Mouse (Mus musculus) heart, embryonic 13.5 days (tissue): ENCODE results near the gene Wdfy3. TPM values are rescaled to one million over a fixed set of nuclear protein-coding genes. Genes with fewer than 3 reads are reported as not detected.

Experiments used
- ATAC-seq: fragments of 200-750 bp; cut with Nextera tagmentation; 2 replicates; pipeline ENCODE4 v1.8.0; 2017; ENCODE audit warnings: moderate TSS enrichment; ENCODE audit not compliant: insufficient number of reproducible peaks, low FRiP score, low TSS enrichment; ENCODE audit errors: extremely low read depth
- H3K27ac ChIP-seq: fragments of 300-500 bp; sonication (generic); replicated peaks from 2 replicates; pipeline ENCODE4 v1.5.1; 2015; ENCODE audit warnings: moderate library complexity, mild to moderate bottlenecking, inconsistent platforms
- H3K27me3 ChIP-seq: fragments of 300-500 bp; sonication (generic); replicated peaks from 2 replicates; pipeline ENCODE4 v1.6.1; 2015; ENCODE audit warnings: mild to moderate bottlenecking, inconsistent platforms
- H3K36me3 ChIP-seq: fragments of 300-500 bp; sonication (generic); 2 replicates; pipeline ENCODE4 v1.6.1; 2015; ENCODE audit warnings: mild to moderate bottlenecking, inconsistent platforms
- H3K4me1 ChIP-seq: fragments of 300-500 bp; sonication (generic); 2 replicates; pipeline ENCODE4 v1.6.1; 2015; ENCODE audit warnings: inconsistent platforms
- H3K4me2 ChIP-seq: fragments of 300-500 bp; sonication (generic); 2 replicates; pipeline ENCODE4 v1.6.1; 2015; ENCODE audit warnings: inconsistent platforms, mild to moderate bottlenecking, moderate library complexity
- H3K4me3 ChIP-seq: fragments of 300-500 bp; sonication (generic); 2 replicates; pipeline ENCODE4 v1.5.1; 2015; ENCODE audit warnings: moderate library complexity, mild to moderate bottlenecking, inconsistent platforms
- H3K9ac ChIP-seq: fragments of 300-500 bp; sonication (generic); 2 replicates; pipeline ENCODE4 v1.6.1; 2015; ENCODE audit warnings: inconsistent platforms, mild to moderate bottlenecking, moderate library complexity
- H3K9me3 ChIP-seq: fragments of 300-500 bp; sonication (generic); 2 replicates; pipeline ENCODE4 v1.6.1; 2016; ENCODE audit warnings: inconsistent platforms
- WGBS: fragments of 180-500 bp; shearing (Covaris S2); methylation state at CpG from one replicate; pipeline ENCODE4 v1.1.7; 2015; ENCODE audit warnings: mixed read lengths; 5-methylcytosine and 5-hydroxymethylcytosine counted together
- polyA plus RNA-seq: library from polyadenylated mRNA; unstranded; fragments of >200 nt; fragmentation: Nextera tagmentation; extraction: Ambion mirVana; gene quantifications from 2 replicates; pipeline ENCODE4 v1.2.1, GENCODE M21; 2015

Wdfy3 gene
- polyA plus RNA-seq, 1 experiment from 2014 or later, result 8.8 TPM

GRCm38 (mm10) chr5:101826531-101826970 is 243.2 kb downstream of the Wdfy3 start:
- peaks cover 28% of the 10 kb centered on the region for H3K4me1 ChIP-seq
- H3K27ac ChIP-seq, result peak overlapping the region; percentile 41; the same call in 1 of the 2 replicates
- ATAC-seq, result peak; percentile 51; the same call in 1 of the 2 replicates
- peak overlapping the region; percentile 38 for H3K9ac ChIP-seq
- H3K4me2 ChIP-seq, result peak overlapping the region; percentile 67
- H3K4me3 ChIP-seq, result peak overlapping the region; percentile 37
- WGBS, result 4% methylated on average over 15 of the region's 15 CpGs
- peaks cover 12% of the 10 kb centered on the region for H3K36me3 ChIP-seq
- H3K27me3 ChIP-seq, result peaks cover 6% of the 10 kb centered on the region; the same call in 1 of the 2 replicates
- H3K9me3 ChIP-seq, result no peaks in the 10 kb centered on the region

GRCm38 (mm10) chr5:101825111-101825911 is 244.4 kb downstream of the Wdfy3 start:
- ATAC-seq, result no peak
- no peak overlapping the region for H3K4me2 ChIP-seq
- 26% methylated on average over 13 of the region's 13 CpGs for WGBS
- H3K36me3 ChIP-seq, result peaks cover 5% of the 10 kb centered on the region; the same call in 1 of the 2 replicates
- peak overlapping the region; percentile 50 for H3K27ac ChIP-seq
- no peak overlapping the region for H3K4me3 ChIP-seq
- peaks cover 10% of the 10 kb centered on the region; the same call in 1 of the 2 replicates for H3K27me3 ChIP-seq
- no peak overlapping the region for H3K9ac ChIP-seq
- peaks cover 28% of the 10 kb centered on the region for H3K4me1 ChIP-seq
- no peaks in the 10 kb centered on the region for H3K9me3 ChIP-seq

- Histone ChIP-seq H3K27me3 (peaks cover 15% of the 10 kb centered on the region; the same call in 1 of the 2 replicates), H3K4me2 (no peak overlapping the region), H3K36me3 (no peaks in the 10 kb centered on the region), H3K9me3 (no peaks in the 10 kb centered on the region), H3K27ac (no peak overlapping the region), H3K9ac (no peak overlapping the region), H3K4me3 (no peak overlapping the region), H3K4me1 (peaks cover 29% of the 10 kb centered on the region)
- 48% methylated on average over 6 of the region's 6 CpGs for WGBS
- ATAC-seq, result no peak
These were observed 247.4 kb downstream of the Wdfy3 start for GRCm38 (mm10) chr5:101822311-101822670.

- Histone ChIP-seq H3K4me3 (no peak overlapping the region), H3K27ac (no peak overlapping the region), H3K9me3 (no peaks in the 10 kb centered on the region), H3K27me3 (peaks cover 15% of the 10 kb centered on the region; the same call in 1 of the 2 replicates), H3K9ac (no peak overlapping the region), H3K36me3 (no peaks in the 10 kb centered on the region), H3K4me1 (peaks cover 29% of the 10 kb centered on the region), H3K4me2 (no peak overlapping the region)
- no peak for ATAC-seq
- WGBS, result 70% methylated on average over 17 of the region's 17 CpGs
These were observed 248.0 kb downstream of the Wdfy3 start for GRCm38 (mm10) chr5:101821491-101822310.

- Histone ChIP-seq H3K4me1 (peaks cover 25% of the 10 kb centered on the region), H3K9me3 (no peaks in the 10 kb centered on the region), H3K36me3 (no peaks in the 10 kb centered on the region), H3K27ac (no peak overlapping the region), H3K4me2 (no peak overlapping the region), H3K4me3 (no peak overlapping the region), H3K9ac (no peak overlapping the region), H3K27me3 (peaks cover 15% of the 10 kb centered on the region; the same call in 1 of the 2 replicates)
- 65% methylated on average over 8 of the region's 8 CpGs for WGBS
- ATAC-seq, result no peak
These were observed 248.7 kb downstream of the Wdfy3 start for GRCm38 (mm10) chr5:101821052-101821451.

- H3K9ac ChIP-seq, result no peak overlapping the region
- no peak overlapping the region for H3K4me3 ChIP-seq
- ATAC-seq, result no peak
- H3K9me3 ChIP-seq, result no peaks in the 10 kb centered on the region
- H3K27me3 ChIP-seq, result peaks cover 15% of the 10 kb centered on the region; the same call in 1 of the 2 replicates
- peaks cover 13% of the 10 kb centered on the region for H3K4me1 ChIP-seq
- 28% methylated on average over 7 of the region's 7 CpGs for WGBS
- H3K36me3 ChIP-seq, result no peaks in the 10 kb centered on the region
- no peak overlapping the region for H3K4me2 ChIP-seq
- H3K27ac ChIP-seq, result no peak overlapping the region
These were observed 249.9 kb downstream of the Wdfy3 start for GRCm38 (mm10) chr5:101819844-101820243.

- Histone ChIP-seq H3K4me3 (no peak overlapping the region), H3K9ac (no peak overlapping the region), H3K27me3 (peaks cover 15% of the 10 kb centered on the region; the same call in 1 of the 2 replicates), H3K4me1 (peaks cover 13% of the 10 kb centered on the region), H3K36me3 (no peaks in the 10 kb centered on the region), H3K9me3 (no peaks in the 10 kb centered on the region), H3K4me2 (no peak overlapping the region), H3K27ac (no peak overlapping the region)
- ATAC-seq, result no peak
- 59% methylated on average over 10 of the region's 10 CpGs for WGBS
These were observed 250.5 kb downstream of the Wdfy3 start for GRCm38 (mm10) chr5:101819216-101819615.

- H3K4me2 ChIP-seq, result no peak overlapping the region
- no peaks in the 10 kb centered on the region for H3K9me3 ChIP-seq
- no peak for ATAC-seq
- H3K27me3 ChIP-seq, result peaks cover 9% of the 10 kb centered on the region; the same call in 1 of the 2 replicates
- H3K4me3 ChIP-seq, result no peak overlapping the region
- no peaks in the 10 kb centered on the region for H3K36me3 ChIP-seq
- 53% methylated on average over 7 of the region's 7 CpGs for WGBS
- peaks cover 13% of the 10 kb centered on the region for H3K4me1 ChIP-seq
- H3K27ac ChIP-seq, result 0 out of 2 replicates have a peak overlapping the region, but pooled peaks have one; percentile 31
- H3K9ac ChIP-seq, result 0 out of 2 replicates have a peak overlapping the region, but pooled peaks have one; percentile 21
These were observed 252.9 kb downstream of the Wdfy3 start for GRCm38 (mm10) chr5:101816822-101817221.

- Histone ChIP-seq H3K4me1 (peaks cover 8% of the 10 kb centered on the region), H3K27me3 (no peaks in the 10 kb centered on the region), H3K36me3 (no peaks in the 10 kb centered on the region), H3K27ac (no peak overlapping the region), H3K9ac (no peak overlapping the region), H3K4me3 (no peak overlapping the region), H3K9me3 (no peaks in the 10 kb centered on the region), H3K4me2 (no peak overlapping the region)
- ATAC-seq, result no peak
- 76% methylated on average over 6 of the region's 6 CpGs for WGBS
These were observed 258.2 kb downstream of the Wdfy3 start for GRCm38 (mm10) chr5:101811296-101812169.

- no peak overlapping the region for H3K9ac ChIP-seq
- H3K27me3 ChIP-seq, result no peaks in the 10 kb centered on the region
- no peak overlapping the region for H3K27ac ChIP-seq
- H3K4me2 ChIP-seq, result no peak overlapping the region
- ATAC-seq, result no peak
- peaks cover 13% of the 10 kb centered on the region for H3K4me1 ChIP-seq
- no peaks in the 10 kb centered on the region for H3K36me3 ChIP-seq
- H3K4me3 ChIP-seq, result no peak overlapping the region
- 59% methylated on average over 9 of the region's 9 CpGs for WGBS
- no peaks in the 10 kb centered on the region for H3K9me3 ChIP-seq
These were observed 267.2 kb downstream of the Wdfy3 start for GRCm38 (mm10) chr5:101802358-101803022.
